Mouse (Mus musculus) midbrain, embryonic 10.5 days (tissue): ENCODE measurements around the gene Borcs8. TPM values are rescaled to one million over a fixed set of nuclear protein-coding genes. Genes with fewer than 3 reads are reported as not detected.

Source experiments
- microRNA-seq: library from miRNA; unstranded; fragments of <30 nt; microRNA quantifications from one replicate; pipeline ENCODE4, GENCODE M21; 2017
- polyA plus RNA-seq: library from polyadenylated mRNA; unstranded; fragments of >200 nt; fragmentation: Nextera tagmentation; extraction: Ambion mirVana; gene quantifications from 2 replicates; pipeline ENCODE4 v1.2.1, GENCODE M21; 2016

Borcs8 gene
- polyA plus RNA-seq, 1 experiment from 2014 or later, result 38.2 TPM

Small RNAs within 50 kb of the gene (microRNA-seq; reads per million reads assigned to microRNA genes)
- not detected for gene Mir7066

Other genes starting within 250 kb of the Borcs8 start
- 5.2 and 5.4 TPM in 2 replicates for gene Tssk6, start 237.3 kb upstream of the Borcs8 start, polyA plus RNA-seq
- gene Ndufa13, start 236.9 kb upstream of the Borcs8 start, polyA plus RNA-seq, result 173 and 174 TPM in 2 replicates
- 4.2 and 5.9 TPM in 2 replicates for gene Yjefn3, start 236.8 kb upstream of the Borcs8 start, polyA plus RNA-seq
- 48.0 and 48.7 TPM in 2 replicates for gene Gatad2a, start 143.1 kb upstream of the Borcs8 start, polyA plus RNA-seq
- 57.2 and 67.4 TPM in 2 replicates for gene Mau2, start 96.8 kb upstream of the Borcs8 start, polyA plus RNA-seq
- gene Sugp1, start 96.7 kb upstream of the Borcs8 start, polyA plus RNA-seq, result 51.9 and 57.7 TPM in 2 replicates
- gene Tm6sf2, start 66.6 kb upstream of the Borcs8 start, polyA plus RNA-seq, result 0.69 and 1.1 TPM in 2 replicates
- 0.06 and 0.22 TPM in 2 replicates for gene Hapln4, start 56.0 kb upstream of the Borcs8 start, polyA plus RNA-seq
- gene Ncan, start 18.6 kb upstream of the Borcs8 start, polyA plus RNA-seq, result 14.4 and 44.7 TPM in 2 replicates
- gene Nr2c2ap, start 8.2 kb upstream of the Borcs8 start, polyA plus RNA-seq, result 28.4 and 30.7 TPM in 2 replicates
- 16.1 and 18.1 TPM in 2 replicates for gene Rfxank, start 345 bp upstream of the Borcs8 start, polyA plus RNA-seq
- gene Mef2b, start 212 bp downstream of the Borcs8 start, polyA plus RNA-seq, result 0.46 and 0.86 TPM in 2 replicates
- 66.1 and 73.4 TPM in 2 replicates for gene Tmem161a, start 32.9 kb downstream of the Borcs8 start, polyA plus RNA-seq
- 2.2 and 2.7 TPM in 2 replicates for gene Slc25a42, start 72.8 kb downstream of the Borcs8 start, polyA plus RNA-seq
- 57.6 and 62.4 TPM in 2 replicates for gene Sugp2, start 94.7 kb downstream of the Borcs8 start, polyA plus RNA-seq
- 35.7 and 38.8 TPM in 2 replicates for gene Armc6, start 95.0 kb downstream of the Borcs8 start, polyA plus RNA-seq
- gene Homer3, start 143.3 kb downstream of the Borcs8 start, polyA plus RNA-seq, result 102 and 111 TPM in 2 replicates
- gene Ddx49, start 163.0 kb downstream of the Borcs8 start, polyA plus RNA-seq, result 56.4 and 57.4 TPM in 2 replicates
- gene Cope, start 163.0 kb downstream of the Borcs8 start, polyA plus RNA-seq, result 308 and 311 TPM in 2 replicates
- 4.6 and 5.3 TPM in 2 replicates for gene Cers1, start 176.3 kb downstream of the Borcs8 start, polyA plus RNA-seq
- gene Gdf1, start 190.3 kb downstream of the Borcs8 start, polyA plus RNA-seq, result 3.8 and 5.7 TPM in 2 replicates
- 16.8 and 19.1 TPM in 2 replicates for gene Upf1, start 213.8 kb downstream of the Borcs8 start, polyA plus RNA-seq
- 0.37 and 0.39 TPM in 2 replicates for gene Comp, start 234.1 kb downstream of the Borcs8 start, polyA plus RNA-seq